Mouse (Mus musculus): ENCODE measurements around the gene Nmt1. TPM values are rescaled to one million over a fixed set of nuclear protein-coding genes. Genes with fewer than 3 reads are reported as not detected.
A peak's percentile ranks its signal among the peaks of the same experiment; 100 is the strongest.

Gene Nmt1
- polyA plus RNA-seq, 1 experiment, result 77.1 TPM

GRCm38 (mm10) chr11:103117591-103118009, 89.6 kb downstream of the Nmt1 start:
- no peaks in the 10 kb centered on the region for H3K27me3 ChIP-seq (ENCODE audit: control insufficient read depth, insufficient read depth, insufficient read length)
- H3ac ChIP-seq (ENCODE audit: control insufficient read depth, insufficient read length), result peak overlapping the region; percentile 73
- peak overlapping the region; percentile 99 for H3K4me3 ChIP-seq
- TF ChIP-seq POLR2AphosphoS2 (IDR thresholded peaks at IDR 0.05; ENCODE audit: insufficient read length, low read depth) (peak; percentile 76), MYOG (IDR thresholded peaks at IDR 0.05; ENCODE audit: control insufficient read depth in 1 of 3, insufficient read depth in 1 of 3, insufficient read length in 2 of 3, low read depth in 2 of 3) (peak in 1 of 3 experiments; percentile 30), MAX (IDR thresholded peaks at IDR 0.05; ENCODE audit: low read depth) (no peak), POLR2A (IDR thresholded peaks at IDR 0.05; ENCODE audit: insufficient read length, low read depth) (peak; percentile 32)
- H3K4me2 ChIP-seq (ENCODE audit: low read depth), result peak overlapping the region; percentile 85
- H3K79me2 ChIP-seq (ENCODE audit: control insufficient read depth, insufficient read depth), result peaks cover 31% of the 10 kb centered on the region
- H3K36me3 ChIP-seq (ENCODE audit: control insufficient read depth, insufficient read depth), result no peaks in the 10 kb centered on the region

Other genes starting within 250 kb of the Nmt1 start
- gene Gjc1, start 208.5 kb upstream of the Nmt1 start, polyA plus RNA-seq (2012; fragmentation: generic; extraction: Trizol), result 10.3 TPM
- gene Higd1b, start 192.3 kb upstream of the Nmt1 start, polyA plus RNA-seq (2012; fragmentation: generic; extraction: Trizol), result not detected
- 104 TPM for gene Eftud2, start 147.2 kb upstream of the Nmt1 start, polyA plus RNA-seq (2012; fragmentation: generic; extraction: Trizol)
- 1.4 TPM for gene Ccdc103, start 147.0 kb upstream of the Nmt1 start, polyA plus RNA-seq (2012; fragmentation: generic; extraction: Trizol)
- not detected for gene Fam187a, start 143.0 kb upstream of the Nmt1 start, polyA plus RNA-seq (2012; fragmentation: generic; extraction: Trizol)
- gene Gfap, start 127.3 kb upstream of the Nmt1 start, polyA plus RNA-seq (2012; fragmentation: generic; extraction: Trizol), result 0.16 TPM
- gene Kif18b, start 103.1 kb upstream of the Nmt1 start, polyA plus RNA-seq (2012; fragmentation: generic; extraction: Trizol), result 18.4 TPM
- gene C1ql1, start 81.5 kb upstream of the Nmt1 start, polyA plus RNA-seq (2012; fragmentation: generic; extraction: Trizol), result 0.74 TPM
- gene Dcakd, start 143 bp downstream of the Nmt1 start, polyA plus RNA-seq (2012; fragmentation: generic; extraction: Trizol), result 199 TPM
- 20.6 TPM for gene Plcd3, start 73.5 kb downstream of the Nmt1 start, polyA plus RNA-seq (2012; fragmentation: generic; extraction: Trizol)
- gene Acbd4, start 73.5 kb downstream of the Nmt1 start, polyA plus RNA-seq (2012; fragmentation: generic; extraction: Trizol), result 55.2 TPM
- 18.7 TPM for gene Hexim1, start 88.0 kb downstream of the Nmt1 start, polyA plus RNA-seq (2012; fragmentation: generic; extraction: Trizol)
- gene Hexim2, start 104.2 kb downstream of the Nmt1 start, polyA plus RNA-seq (2012; fragmentation: generic; extraction: Trizol), result 8.8 TPM
- gene Fmnl1, start 142.9 kb downstream of the Nmt1 start, polyA plus RNA-seq (2012; fragmentation: generic; extraction: Trizol), result 15.6 TPM
- gene 1700023F06Rik, start 180.4 kb downstream of the Nmt1 start, polyA plus RNA-seq (2012; fragmentation: generic; extraction: Trizol), result not detected
- 0.04 TPM for gene Spata32, start 190.2 kb downstream of the Nmt1 start, polyA plus RNA-seq (2012; fragmentation: generic; extraction: Trizol)
- gene Map3k14, start 239.3 kb downstream of the Nmt1 start, polyA plus RNA-seq (2012; fragmentation: generic; extraction: Trizol), result 12.9 TPM

Data from myocyte (in vitro differentiated cells).